Mouse (Mus musculus): Measurements from ENCODE around the gene Slc22a12. TPM values are rescaled to one million over a fixed set of nuclear protein-coding genes. Genes with fewer than 3 reads are reported as not detected.

Gene Slc22a12
- total and polyA plus RNA-seq, 3 experiments: not detected

- Histone ChIP-seq H3K4me1 (ENCODE audit: control insufficient read depth in 1 of 2, insufficient read depth in 2 of 2, low read length in 2 of 2) (no peaks in the 10 kb centered on the region), H3K4me3 (ENCODE audit: control insufficient read depth in 1 of 2, insufficient read depth in 1 of 2, low read depth in 2 of 2, low read length in 2 of 2) (no peak overlapping the region), H3K27ac (ENCODE audit: control insufficient read depth, low read depth, low read length) (no peak overlapping the region), H3K79me2 (ENCODE audit: control insufficient read depth, insufficient read depth, low read length, poor library complexity) (no peaks in the 10 kb centered on the region), H3K27me3 (ENCODE audit: control insufficient read depth in 1 of 2, insufficient read depth in 2 of 2, low read length in 2 of 2) (peaks cover 4 to 9% of the 10 kb centered on the region in 2 experiments), H3K9me3 (replicated peaks; ENCODE audit: insufficient read depth, low read length) (no peaks in the 10 kb centered on the region), H3K9ac (ENCODE audit: control insufficient read depth, low read depth, low read length, poor library complexity, severe bottlenecking) (no peak overlapping the region), H3K36me3 (ENCODE audit: control insufficient read depth in 1 of 2, insufficient read depth in 2 of 2, low read length in 2 of 2) (no peaks in the 10 kb centered on the region)
- DNase-seq (ENCODE audit: low read depth, low spot score): no peak
- no peak for TF ChIP-seq ZMIZ1 (IDR thresholded peaks at IDR 0.05; ENCODE audit: low read depth, low read length)
- no peak for TF ChIP-seq MYB (IDR thresholded peaks at IDR 0.05; ENCODE audit: low read depth, low read length)
- no peak for TF ChIP-seq MAFK (IDR thresholded peaks at IDR 0.05; ENCODE audit: borderline replicate concordance, low read depth, low read length)
- TF ChIP-seq MAX (IDR thresholded peaks at IDR 0.05; ENCODE audit: low read length): no peak
- TF ChIP-seq CHD1 (IDR thresholded peaks at IDR 0.05; ENCODE audit: low read depth, low read length): no peak
- no peak for TF ChIP-seq NELFE (IDR thresholded peaks at IDR 0.05; ENCODE audit: low read depth, low read length)
- no peak for TF ChIP-seq NRF1 (IDR thresholded peaks at IDR 0.05; ENCODE audit: insufficient read depth, low read depth, low read length, poor library complexity, severe bottlenecking)
- no peak for TF ChIP-seq ETS1 (IDR thresholded peaks at IDR 0.05; ENCODE audit: low read depth, low read length)
- TF ChIP-seq POLR2A (IDR thresholded peaks at IDR 0.05; ENCODE audit: control insufficient read depth in 1 of 2, insufficient read depth in 1 of 2, low read depth in 1 of 2, low read length in 2 of 2, poor library complexity in 1 of 2): no peak
- TF ChIP-seq SIN3A (IDR thresholded peaks at IDR 0.05; ENCODE audit: low read length): no peak
- TF ChIP-seq MEF2A (IDR thresholded peaks at IDR 0.05; ENCODE audit: extremely low read depth, insufficient replicate concordance, low read depth, low read length, poor library complexity, severe bottlenecking): no peak
- TF ChIP-seq RAD21 (IDR thresholded peaks at IDR 0.05; ENCODE audit: low read depth, low read length): no peak
- no peak for TF ChIP-seq MXI1 (IDR thresholded peaks at IDR 0.05; ENCODE audit: low read depth, low read length)
- no peak for TF ChIP-seq TBP (IDR thresholded peaks at IDR 0.05; ENCODE audit: low read depth, low read length)
- no peak for TF ChIP-seq ZKSCAN1 (IDR thresholded peaks at IDR 0.05; ENCODE audit: low read depth, low read length)
- no peak for TF ChIP-seq RCOR1 (IDR thresholded peaks at IDR 0.05; ENCODE audit: low read depth, low read length)
These were observed 28.6 kb upstream of the Slc22a12 start for GRCm38 (mm10) chr19:6571476-6571875.

- no peaks in the 10 kb centered on the region for H3K4me1 ChIP-seq (ENCODE audit: control insufficient read depth in 1 of 2, insufficient read depth in 2 of 2, low read length in 2 of 2)
- peaks cover 4 to 9% of the 10 kb centered on the region in 2 experiments for H3K27me3 ChIP-seq (ENCODE audit: control insufficient read depth in 1 of 2, insufficient read depth in 2 of 2, low read length in 2 of 2)
- no peaks in the 10 kb centered on the region for H3K36me3 ChIP-seq (ENCODE audit: control insufficient read depth in 1 of 2, insufficient read depth in 2 of 2, low read length in 2 of 2)
- TF ChIP-seq USF1 (IDR thresholded peaks at IDR 0.05; ENCODE audit: low read depth, low read length): no peak
- TF ChIP-seq CTCF (IDR thresholded peaks at IDR 0.05 in 2 of 3, conservative IDR thresholded peaks at IDR 0.05 in 1 of 3; ENCODE audit: control insufficient read depth in 1 of 3, insufficient read depth in 1 of 3, low read depth in 2 of 3, low read length in 3 of 3, poor library complexity in 1 of 3, severe bottlenecking in 1 of 3): no peak
- no peak for TF ChIP-seq TCF12 (IDR thresholded peaks at IDR 0.05; ENCODE audit: low read depth, low read length)
- no peak for TF ChIP-seq GABPA (IDR thresholded peaks at IDR 0.05; ENCODE audit: low read depth, low read length)
- TF ChIP-seq POLR2AphosphoS2 (IDR thresholded peaks at IDR 0.05; ENCODE audit: low read length): no peak
- TF ChIP-seq MYB (IDR thresholded peaks at IDR 0.05; ENCODE audit: low read depth, low read length): no peak
- TF ChIP-seq ZNF384 (IDR thresholded peaks at IDR 0.05; ENCODE audit: low read depth, low read length): no peak
- TF ChIP-seq TBP (IDR thresholded peaks at IDR 0.05; ENCODE audit: low read depth, low read length): no peak
- TF ChIP-seq UBTF (IDR thresholded peaks at IDR 0.05; ENCODE audit: borderline replicate concordance, insufficient read depth, low read depth, low read length): no peak
- no peak for TF ChIP-seq JUND (IDR thresholded peaks at IDR 0.05; ENCODE audit: low read depth, low read length)
- no peak for TF ChIP-seq E2F4 (IDR thresholded peaks at IDR 0.05; ENCODE audit: borderline replicate concordance, low read depth, low read length)
- no peak for TF ChIP-seq NELFE (IDR thresholded peaks at IDR 0.05; ENCODE audit: low read depth, low read length)
- TF ChIP-seq MAX (IDR thresholded peaks at IDR 0.05; ENCODE audit: low read length): no peak
- no peak for TF ChIP-seq CHD1 (IDR thresholded peaks at IDR 0.05; ENCODE audit: low read depth, low read length)
- no peak for TF ChIP-seq MAZ (IDR thresholded peaks at IDR 0.05; ENCODE audit: low read depth, low read length)
- no peak for TF ChIP-seq TAL1 (IDR thresholded peaks at IDR 0.05; ENCODE audit: low read length)
- TF ChIP-seq KAT2A (conservative IDR thresholded peaks at IDR 0.05; ENCODE audit: low read depth, low read length): no peak
- TF ChIP-seq HCFC1 (IDR thresholded peaks at IDR 0.05; ENCODE audit: low read depth, low read length): no peak
- TF ChIP-seq ELF1 (IDR thresholded peaks at IDR 0.05; ENCODE audit: low read depth, low read length): no peak
- no peaks in the 10 kb centered on the region for H3K79me2 ChIP-seq (ENCODE audit: control insufficient read depth, insufficient read depth, low read length, poor library complexity)
- H3K4me3 ChIP-seq (ENCODE audit: control insufficient read depth in 1 of 2, insufficient read depth in 1 of 2, low read depth in 2 of 2, low read length in 2 of 2): no peak overlapping the region
- DNase-seq (ENCODE audit: low read depth, low spot score): no peak
- no peak overlapping the region for H3K27ac ChIP-seq (ENCODE audit: control insufficient read depth, low read depth, low read length)
- H3K9me3 ChIP-seq (replicated peaks; ENCODE audit: insufficient read depth, low read length): no peaks in the 10 kb centered on the region
- H3K9ac ChIP-seq (ENCODE audit: control insufficient read depth, low read depth, low read length, poor library complexity, severe bottlenecking): no peak overlapping the region
These were observed 26.7 kb upstream of the Slc22a12 start for GRCm38 (mm10) chr19:6569561-6569960.
